Mouse (Mus musculus): ENCODE measurements around the gene Ipcef1. TPM values are rescaled to one million over a fixed set of nuclear protein-coding genes. Genes with fewer than 3 reads are reported as not detected.
A peak's percentile ranks its signal among the peaks of the same experiment; 100 is the strongest.

Gene Ipcef1
- polyA plus RNA-seq, 1 experiment from 2014 or later: not detected

- 68% methylated on average over 3 of the region's 3 CpGs for WGBS
- no peak overlapping the region for H3K4me3 ChIP-seq (ENCODE audit: low read depth, low read length)
- no peaks in the 10 kb centered on the region for H3K36me3 ChIP-seq (ENCODE audit: control insufficient read depth, insufficient read depth, low read length)
- ATAC-seq (replicated peaks; ENCODE audit: low FRiP score, low TSS enrichment, low read depth): no peak
- H3K27ac ChIP-seq (ENCODE audit: low read depth): no peak overlapping the region
- no peak overlapping the region for H3K9ac ChIP-seq (ENCODE audit: low read length)
- no peak for DNase-seq (ENCODE audit: low spot score)
- H3K9me3 ChIP-seq (ENCODE audit: control insufficient read depth, low read length): no peaks in the 10 kb centered on the region
- H3K4me2 ChIP-seq (ENCODE audit: low read length): no peak overlapping the region
- no peaks in the 10 kb centered on the region for H3K27me3 ChIP-seq (replicated peaks; ENCODE audit: control insufficient read depth, insufficient read depth, low read length)
- peaks cover 16% of the 10 kb centered on the region for H3K4me1 ChIP-seq (replicated peaks; ENCODE audit: control insufficient read depth, insufficient read depth, low read length)
These were observed 2.4 kb downstream of the Ipcef1 start for GRCm38 (mm10) chr10:7049901-7050300.

GRCm38 (mm10) chr10:7047919-7048291 is 4.4 kb downstream of the Ipcef1 start:
- DNase-seq (ENCODE audit: low spot score): no peak
- H3K4me1 ChIP-seq (replicated peaks; ENCODE audit: control insufficient read depth, insufficient read depth, low read length): peaks cover 16% of the 10 kb centered on the region
- no peaks in the 10 kb centered on the region for H3K27me3 ChIP-seq (replicated peaks; ENCODE audit: control insufficient read depth, insufficient read depth, low read length)
- H3K9ac ChIP-seq (ENCODE audit: low read length): no peak overlapping the region
- H3K4me3 ChIP-seq (ENCODE audit: low read depth, low read length): no peak overlapping the region
- ATAC-seq (replicated peaks; ENCODE audit: low FRiP score, low TSS enrichment, low read depth): no peak
- H3K36me3 ChIP-seq (ENCODE audit: control insufficient read depth, insufficient read depth, low read length): no peaks in the 10 kb centered on the region
- no peaks in the 10 kb centered on the region for H3K9me3 ChIP-seq (ENCODE audit: control insufficient read depth, low read length)
- H3K27ac ChIP-seq (ENCODE audit: low read depth): peak overlapping the region; percentile 23
- 44% methylated on average over 2 of the region's 2 CpGs for WGBS
- peak overlapping the region; percentile 30 for H3K4me2 ChIP-seq (ENCODE audit: low read length)

GRCm38 (mm10) chr10:7047288-7047918 is 4.9 kb downstream of the Ipcef1 start:
- ATAC-seq (replicated peaks; ENCODE audit: low FRiP score, low TSS enrichment, low read depth) (peak; percentile 71), DNase-seq (ENCODE audit: low spot score) (no peak)
- Histone ChIP-seq H3K9me3 (ENCODE audit: control insufficient read depth, low read length) (no peaks in the 10 kb centered on the region), H3K27me3 (replicated peaks; ENCODE audit: control insufficient read depth, insufficient read depth, low read length) (no peaks in the 10 kb centered on the region), H3K4me2 (ENCODE audit: low read length) (peak overlapping the region; percentile 30), H3K9ac (ENCODE audit: low read length) (no peak overlapping the region), H3K36me3 (ENCODE audit: control insufficient read depth, insufficient read depth, low read length) (no peaks in the 10 kb centered on the region), H3K4me3 (ENCODE audit: low read depth, low read length) (no peak overlapping the region), H3K27ac (ENCODE audit: low read depth) (peak overlapping the region; percentile 23), H3K4me1 (replicated peaks; ENCODE audit: control insufficient read depth, insufficient read depth, low read length) (peaks cover 11% of the 10 kb centered on the region)
- WGBS: 20% methylated on average over 10 of the region's 10 CpGs

GRCm38 (mm10) chr10:7043896-7044295 is 8.4 kb downstream of the Ipcef1 start:
- Histone ChIP-seq H3K36me3 (ENCODE audit: control insufficient read depth, insufficient read depth, low read length) (no peaks in the 10 kb centered on the region), H3K9me3 (ENCODE audit: control insufficient read depth, low read length) (no peaks in the 10 kb centered on the region), H3K27me3 (replicated peaks; ENCODE audit: control insufficient read depth, insufficient read depth, low read length) (no peaks in the 10 kb centered on the region), H3K27ac (ENCODE audit: low read depth) (no peak overlapping the region), H3K4me3 (ENCODE audit: low read depth, low read length) (no peak overlapping the region), H3K4me1 (replicated peaks; ENCODE audit: control insufficient read depth, insufficient read depth, low read length) (peaks cover 13% of the 10 kb centered on the region; the same call in 1 of the 2 replicates), H3K4me2 (ENCODE audit: low read length) (no peak overlapping the region), H3K9ac (ENCODE audit: low read length) (no peak overlapping the region)
- 63% methylated on average over 5 of the region's 5 CpGs for WGBS
- ATAC-seq (replicated peaks; ENCODE audit: low FRiP score, low TSS enrichment, low read depth): no peak
- DNase-seq (ENCODE audit: low spot score): no peak

- no peaks in the 10 kb centered on the region for H3K36me3 ChIP-seq (ENCODE audit: control insufficient read depth, insufficient read depth, low read length)
- ATAC-seq (replicated peaks; ENCODE audit: low FRiP score, low TSS enrichment, low read depth): no peak
- no peak overlapping the region for H3K4me2 ChIP-seq (ENCODE audit: low read length)
- H3K4me3 ChIP-seq (ENCODE audit: low read depth, low read length): no peak overlapping the region
- no peak overlapping the region for H3K9ac ChIP-seq (ENCODE audit: low read length)
- no peak overlapping the region for H3K27ac ChIP-seq (ENCODE audit: low read depth)
- H3K27me3 ChIP-seq (replicated peaks; ENCODE audit: control insufficient read depth, insufficient read depth, low read length): no peaks in the 10 kb centered on the region
- H3K9me3 ChIP-seq (ENCODE audit: control insufficient read depth, low read length): no peaks in the 10 kb centered on the region
- DNase-seq (ENCODE audit: low spot score): no peak
- 0 out of 2 replicates have a peak, but pooled peaks cover 6% of the 10 kb centered on the region for H3K4me1 ChIP-seq (replicated peaks; ENCODE audit: control insufficient read depth, insufficient read depth, low read length)
These were observed 11.2 kb downstream of the Ipcef1 start for GRCm38 (mm10) chr10:7041032-7041431.

- Histone ChIP-seq H3K36me3 (ENCODE audit: control insufficient read depth, insufficient read depth, low read length) (no peaks in the 10 kb centered on the region), H3K27ac (ENCODE audit: low read depth) (no peak overlapping the region), H3K9ac (ENCODE audit: low read length) (no peak overlapping the region), H3K9me3 (ENCODE audit: control insufficient read depth, low read length) (no peaks in the 10 kb centered on the region), H3K27me3 (replicated peaks; ENCODE audit: control insufficient read depth, insufficient read depth, low read length) (no peaks in the 10 kb centered on the region), H3K4me3 (ENCODE audit: low read depth, low read length) (no peak overlapping the region), H3K4me1 (replicated peaks; ENCODE audit: control insufficient read depth, insufficient read depth, low read length) (0 out of 2 replicates have a peak, but pooled peaks cover 6% of the 10 kb centered on the region), H3K4me2 (ENCODE audit: low read length) (no peak overlapping the region)
- no peak for ATAC-seq (replicated peaks; ENCODE audit: low FRiP score, low TSS enrichment, low read depth)
- 92% methylated on average over 5 of the region's 5 CpGs for whole genome bisulfite sequencing
- no peak for DNase-seq (ENCODE audit: low spot score)
These were observed 15.1 kb downstream of the Ipcef1 start for GRCm38 (mm10) chr10:7037194-7037593.

GRCm38 (mm10) chr10:7035547-7035946 is 16.7 kb downstream of the Ipcef1 start:
- WGBS: 84% methylated on average over 12 of the region's 12 CpGs
- H3K27ac ChIP-seq (ENCODE audit: low read depth): no peak overlapping the region
- no peaks in the 10 kb centered on the region for H3K9me3 ChIP-seq (ENCODE audit: control insufficient read depth, low read length)
- H3K4me3 ChIP-seq (ENCODE audit: low read depth, low read length): no peak overlapping the region
- H3K4me2 ChIP-seq (ENCODE audit: low read length): no peak overlapping the region
- DNase-seq (ENCODE audit: low spot score): no peak
- no peak overlapping the region for H3K9ac ChIP-seq (ENCODE audit: low read length)
- no peaks in the 10 kb centered on the region for H3K36me3 ChIP-seq (ENCODE audit: control insufficient read depth, insufficient read depth, low read length)
- ATAC-seq (replicated peaks; ENCODE audit: low FRiP score, low TSS enrichment, low read depth): no peak
- H3K4me1 ChIP-seq (replicated peaks; ENCODE audit: control insufficient read depth, insufficient read depth, low read length): 0 out of 2 replicates have a peak, but pooled peaks cover 3% of the 10 kb centered on the region
- no peaks in the 10 kb centered on the region for H3K27me3 ChIP-seq (replicated peaks; ENCODE audit: control insufficient read depth, insufficient read depth, low read length)

GRCm38 (mm10) chr10:7033459-7033858 is 18.8 kb downstream of the Ipcef1 start:
- no peak for DNase-seq (ENCODE audit: low spot score)
- H3K4me2 ChIP-seq (ENCODE audit: low read length): no peak overlapping the region
- no peaks in the 10 kb centered on the region for H3K36me3 ChIP-seq (ENCODE audit: control insufficient read depth, insufficient read depth, low read length)
- H3K4me1 ChIP-seq (replicated peaks; ENCODE audit: control insufficient read depth, insufficient read depth, low read length): no peaks in the 10 kb centered on the region
- no peak overlapping the region for H3K4me3 ChIP-seq (ENCODE audit: low read depth, low read length)
- 89% methylated on average over 2 of the region's 2 CpGs for WGBS
- H3K9ac ChIP-seq (ENCODE audit: low read length): no peak overlapping the region
- no peak overlapping the region for H3K27ac ChIP-seq (ENCODE audit: low read depth)
- no peaks in the 10 kb centered on the region for H3K9me3 ChIP-seq (ENCODE audit: control insufficient read depth, low read length)
- H3K27me3 ChIP-seq (replicated peaks; ENCODE audit: control insufficient read depth, insufficient read depth, low read length): no peaks in the 10 kb centered on the region
- no peak for ATAC-seq (replicated peaks; ENCODE audit: low FRiP score, low TSS enrichment, low read depth)

GRCm38 (mm10) chr10:7025028-7025427 is 27.2 kb downstream of the Ipcef1 start:
- H3K27ac ChIP-seq (ENCODE audit: low read depth): no peak overlapping the region
- H3K27me3 ChIP-seq (replicated peaks; ENCODE audit: control insufficient read depth, insufficient read depth, low read length): no peaks in the 10 kb centered on the region
- ATAC-seq (replicated peaks; ENCODE audit: low FRiP score, low TSS enrichment, low read depth): no peak
- DNase-seq (ENCODE audit: low spot score): no peak
- no peak overlapping the region for H3K4me3 ChIP-seq (ENCODE audit: low read depth, low read length)
- H3K9ac ChIP-seq (ENCODE audit: low read length): no peak overlapping the region
- H3K4me1 ChIP-seq (replicated peaks; ENCODE audit: control insufficient read depth, insufficient read depth, low read length): no peaks in the 10 kb centered on the region
- 67% methylated on average over 1 of the region's 1 CpGs for WGBS
- no peak overlapping the region for H3K4me2 ChIP-seq (ENCODE audit: low read length)
- H3K36me3 ChIP-seq (ENCODE audit: control insufficient read depth, insufficient read depth, low read length): no peaks in the 10 kb centered on the region
- no peaks in the 10 kb centered on the region for H3K9me3 ChIP-seq (ENCODE audit: control insufficient read depth, low read length)
